In the genomic region with DNA sequence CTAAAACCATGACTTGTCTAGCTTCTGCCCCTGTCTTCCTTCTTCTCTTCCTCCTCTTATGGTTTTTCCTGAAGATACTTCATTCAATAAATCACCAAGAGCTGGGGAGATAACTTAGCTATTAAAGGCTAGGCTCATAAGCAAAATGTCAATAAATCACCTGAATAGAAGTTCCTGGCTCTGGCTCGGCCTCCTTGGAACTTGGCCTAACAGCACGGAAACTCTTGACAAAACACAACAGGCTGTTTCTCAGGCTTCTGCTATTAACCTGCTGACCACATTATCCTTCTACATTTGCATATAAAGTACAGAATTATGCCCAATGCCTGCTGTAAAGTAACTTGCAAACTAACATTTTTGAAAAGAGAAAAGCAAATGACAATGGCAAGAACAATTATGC, we compare ENCODE assay signal across 25 mouse cellular contexts. TPM values are rescaled to one million over a fixed set of nuclear protein-coding genes. Genes with fewer than 3 reads are reported as not detected.
DNase-seq lines count a peak whose midpoint lies in the region; ATAC-seq and TF ChIP-seq lines count a peak whose summit lies in the region.
"Had no signal": no experiment of that assay in that cellular context is flagged by ENCODE, and none has a peak within 500 bp of the region (broad histone marks: within the 10 kb centered on the region; RNA-seq: fewer than 3 reads in every experiment).

No protein-coding gene starts in this region.

- no peak overlapping the region for H3K4me3 ChIP-seq in forebrain, embryonic 11.5 days (ENCODE audit: low read depth, low read length)
- H3K4me3 ChIP-seq in forebrain, postnatal 0 days (ENCODE audit: low read depth, low read length) = no peak overlapping the region
- no peak overlapping the region for H3K4me3 ChIP-seq in kidney, adult 2 months (ENCODE audit: insufficient read depth, low read depth, low read length)
- H3K4me3 ChIP-seq in embryonic facial prominence, embryonic 10.5 days = no peak overlapping the region
- H3K4me3 ChIP-seq: embryonic facial prominence, embryonic 12.5 days; embryonic facial prominence, embryonic 15.5 days; forebrain, embryonic 12.5 days; forebrain, embryonic 15.5 days; heart, adult 2 months; heart, embryonic 10.5 days; heart, embryonic 13.5 days had no signal

- H3K9ac ChIP-seq in forebrain, embryonic 11.5 days (ENCODE audit: low read length) = no peak overlapping the region
- H3K9ac ChIP-seq in forebrain, postnatal 0 days = no peak overlapping the region
- H3K9ac ChIP-seq: embryonic facial prominence, embryonic 12.5 days; embryonic facial prominence, embryonic 15.5 days; forebrain, embryonic 12.5 days; forebrain, embryonic 15.5 days; heart, embryonic 13.5 days; hindbrain, embryonic 14.5 days had no signal

- 90% methylated on average over 2 of the region's 2 CpGs for WGBS in forebrain, embryonic 11.5 days
- WGBS in forebrain, postnatal 0 days = 74% methylated on average over 2 of the region's 2 CpGs
- 9% methylated on average over 2 of the region's 2 CpGs for WGBS in kidney, adult 2 months
- WGBS in embryonic facial prominence, embryonic 10.5 days = 89% methylated on average over 2 of the region's 2 CpGs

- H3K36me3 ChIP-seq in forebrain, embryonic 11.5 days (ENCODE audit: control insufficient read depth, insufficient read depth, low read length) = no peaks in the 10 kb centered on the region
- H3K36me3 ChIP-seq in forebrain, postnatal 0 days (ENCODE audit: insufficient read depth) = no peaks in the 10 kb centered on the region
- H3K36me3 ChIP-seq in kidney, adult 2 months (ENCODE audit: control insufficient read depth, insufficient read depth, low read length) = no peaks in the 10 kb centered on the region
- no peaks in the 10 kb centered on the region for H3K36me3 ChIP-seq in embryonic facial prominence, embryonic 10.5 days (replicated peaks)
- H3K36me3 ChIP-seq: embryonic facial prominence, embryonic 12.5 days; embryonic facial prominence, embryonic 15.5 days; forebrain, embryonic 12.5 days; forebrain, embryonic 15.5 days; heart, embryonic 10.5 days; heart, embryonic 13.5 days had no signal

- no peaks in the 10 kb centered on the region for H3K9me3 ChIP-seq in forebrain, embryonic 11.5 days (ENCODE audit: control insufficient read depth, low read length)
- no peaks in the 10 kb centered on the region for H3K9me3 ChIP-seq in forebrain, postnatal 0 days (ENCODE audit: low read length)
- H3K9me3 ChIP-seq in embryonic facial prominence, embryonic 10.5 days = no peaks in the 10 kb centered on the region
- H3K9me3 ChIP-seq: embryonic facial prominence, embryonic 12.5 days; embryonic facial prominence, embryonic 15.5 days; forebrain, embryonic 12.5 days; forebrain, embryonic 15.5 days; heart, embryonic 10.5 days; heart, embryonic 13.5 days had no signal

- H3K27me3 ChIP-seq in forebrain, embryonic 11.5 days (ENCODE audit: control insufficient read depth, insufficient read depth, low read length) = no peaks in the 10 kb centered on the region
- H3K27me3 ChIP-seq in forebrain, postnatal 0 days (ENCODE audit: insufficient read depth, low read length) = no peaks in the 10 kb centered on the region
- no peaks in the 10 kb centered on the region for H3K27me3 ChIP-seq in kidney, adult 2 months (replicated peaks; ENCODE audit: control insufficient read depth, insufficient read depth, low read length)
- H3K27me3 ChIP-seq in embryonic facial prominence, embryonic 10.5 days (replicated peaks; ENCODE audit: low read depth, poor library complexity, severe bottlenecking) = no peaks in the 10 kb centered on the region
- H3K27me3 ChIP-seq: embryonic facial prominence, embryonic 12.5 days; embryonic facial prominence, embryonic 15.5 days; forebrain, embryonic 12.5 days; forebrain, embryonic 15.5 days; heart, embryonic 13.5 days had no signal

- no peak for TF ChIP-seq POLR2A in kidney, adult 2 months (IDR thresholded peaks at IDR 0.05; ENCODE audit: low read depth, low read length)

- H3K4me2 ChIP-seq in forebrain, embryonic 11.5 days (ENCODE audit: low read depth, low read length, severe bottlenecking) = no peak overlapping the region
- no peak overlapping the region for H3K4me2 ChIP-seq in forebrain, postnatal 0 days (ENCODE audit: low read depth)
- H3K4me2 ChIP-seq: embryonic facial prominence, embryonic 12.5 days; embryonic facial prominence, embryonic 15.5 days; forebrain, embryonic 12.5 days; forebrain, embryonic 15.5 days; heart, embryonic 13.5 days; hindbrain, embryonic 14.5 days had no signal

- H3K4me1 ChIP-seq in forebrain, embryonic 11.5 days (replicated peaks; ENCODE audit: control insufficient read depth, insufficient read depth, low read length) = no peaks in the 10 kb centered on the region
- no peaks in the 10 kb centered on the region for H3K4me1 ChIP-seq in forebrain, postnatal 0 days (ENCODE audit: insufficient read depth)
- H3K4me1 ChIP-seq in kidney, adult 2 months (ENCODE audit: control insufficient read depth, insufficient read depth, low read length) = peaks cover 25% of the 10 kb centered on the region
- H3K4me1 ChIP-seq in embryonic facial prominence, embryonic 10.5 days = no peaks in the 10 kb centered on the region
- H3K4me1 ChIP-seq: embryonic facial prominence, embryonic 12.5 days; embryonic facial prominence, embryonic 15.5 days; forebrain, embryonic 12.5 days; forebrain, embryonic 15.5 days; heart, embryonic 10.5 days had no signal

- TF ChIP-seq CTCF in forebrain, postnatal 0 days (IDR thresholded peaks at IDR 0.05; ENCODE audit: low read depth) = no peak
- TF ChIP-seq CTCF in kidney, adult 2 months (conservative IDR thresholded peaks at IDR 0.05; ENCODE audit: insufficient read depth, insufficient read length, low read depth, low read length) = no peak

- DNase-seq in forebrain, embryonic 11.5 days (ENCODE audit: low spot score) = peak; percentile 4
- DNase-seq in forebrain, postnatal 0 days = no peak
- peak; percentile 64 for DNase-seq in kidney, adult 2 months
- no peak for DNase-seq in kidney, postnatal 4 days
- DNase-seq in kidney, postnatal 14 days = peak; percentile 35
- no peak for DNase-seq in embryonic facial prominence, embryonic 10.5 days (ENCODE audit: low spot score)
- no peak for DNase-seq in cerebellum, adult 9-10 months
- DNase-seq: adrenal gland, adult 8-10 months; adrenal gland, postnatal 25 days; cerebellum, adult 11-12 months; cerebellum, adult 8-10 months; cerebellum, postnatal 14 days; gastrocnemius, postnatal 10 days; gastrocnemius, postnatal 36 days; heart, adult 2 months; heart, postnatal 14 days; heart, postnatal 4 days had no signal

- no peak overlapping the region for H3K27ac ChIP-seq in forebrain, embryonic 11.5 days (ENCODE audit: low read depth, low read length)
- no peak overlapping the region for H3K27ac ChIP-seq in forebrain, postnatal 0 days (ENCODE audit: low read depth, low read length)
- H3K27ac ChIP-seq in kidney, adult 2 months (ENCODE audit: insufficient read depth, low read depth, low read length) = no peak overlapping the region
- H3K27ac ChIP-seq in embryonic facial prominence, embryonic 10.5 days (replicated peaks) = no peak overlapping the region
- H3K27ac ChIP-seq: embryonic facial prominence, embryonic 12.5 days; embryonic facial prominence, embryonic 15.5 days; forebrain, embryonic 12.5 days; forebrain, embryonic 15.5 days; heart, adult 2 months; heart, embryonic 10.5 days; heart, embryonic 13.5 days; hindbrain, embryonic 14.5 days had no signal

- no peak for ATAC-seq in forebrain, embryonic 11.5 days (replicated peaks; ENCODE audit: low FRiP score)
- ATAC-seq in forebrain, postnatal 0 days = no peak
- ATAC-seq: activated CD4-positive, CD25-positive, alpha-beta regulatory T cell, adult 4 months; forebrain, embryonic 15.5 days had no signal

RNA-seq across cellular contexts. Expression of a gene that starts 40.7 kb away (rescaled TPM):
- 12.5 and 14.4 TPM in 2 replicates for polyA plus RNA-seq in forebrain, embryonic 11.5 days (2014; fragmentation: Nextera tagmentation; extraction: Ambion mirVana)
- 99.2 and 132 TPM in 2 replicates for total RNA-seq in forebrain, postnatal 0 days (2014; rRNA removed)
- 44.8 and 45.2 TPM in 2 replicates for polyA plus RNA-seq in forebrain, postnatal 0 days (2015; fragmentation: Nextera tagmentation; extraction: Ambion mirVana)
- 11.3 and 13.0 TPM in 2 replicates for polyA plus RNA-seq in kidney, adult 2 months (2012; rRNA removed)
- 2.3 and 2.4 TPM in 2 replicates for polyA plus RNA-seq in embryonic facial prominence, embryonic 10.5 days (2016; fragmentation: Nextera tagmentation; extraction: Ambion mirVana)

RNA-seq across cellular contexts. Expression of a gene that starts 41.1 kb away (rescaled TPM):
- polyA plus RNA-seq in forebrain, embryonic 11.5 days (2014; fragmentation: Nextera tagmentation; extraction: Ambion mirVana) = 1.3 and 1.6 TPM in 2 replicates
- total RNA-seq in forebrain, postnatal 0 days (2014; rRNA removed) = 2.6 and 2.8 TPM in 2 replicates
- 8.7 and 12.9 TPM in 2 replicates for polyA plus RNA-seq in forebrain, postnatal 0 days (2015; fragmentation: Nextera tagmentation; extraction: Ambion mirVana)
- polyA plus RNA-seq in kidney, adult 2 months (2012; rRNA removed) = 6.0 and 6.9 TPM in 2 replicates
- polyA plus RNA-seq in embryonic facial prominence, embryonic 10.5 days (2016; fragmentation: Nextera tagmentation; extraction: Ambion mirVana) = 3.3 and 3.6 TPM in 2 replicates
- polyA plus RNA-seq: activated CD4-positive, CD25-positive, alpha-beta regulatory T cell, adult 4 months had no signal

Comparison
In these comparisons a context has a peak if more than half of its experiments do, and no peak if none do; other contexts are left out.
1. DNase-seq: peak in forebrain, embryonic 11.5 days (single experiment), kidney, adult 2 months (single experiment) and kidney, postnatal 14 days (single experiment); none in forebrain, postnatal 0 days (single experiment), kidney, postnatal 4 days (0 of 2), embryonic facial prominence, embryonic 10.5 days (single experiment) and cerebellum, adult 9-10 months (single experiment).